Mouse (Mus musculus): ENCODE results near the gene Kcnq4. TPM values are rescaled to one million over a fixed set of nuclear protein-coding genes. Genes with fewer than 3 reads are reported as not detected.

Kcnq4 gene
- not detected in 2 replicates for polyA plus RNA-seq (2012)

GRCm38 (mm10) chr4:120747941-120748866, at the start of gene Kcnq4:
Kcnq4 (minus strand) TSS chr4:120748612.
- Histone ChIP-seq H3K4me3 (replicated peaks) (no peak within 1 kb of the TSS), H3K36me3 (ENCODE audit: control insufficient read depth) (no peaks in the 10 kb centered on the region), H3K27me3 (ENCODE audit: control insufficient read depth) (peaks cover 93% of the 10 kb centered on the region), H3K4me1 (ENCODE audit: control insufficient read depth) (peaks cover 9% of the 10 kb centered on the region), H3K9me3 (ENCODE audit: control insufficient read depth, low read length) (peaks cover 2% of the 10 kb centered on the region; the same call in 1 of the 2 replicates)
- no peak for TF ChIP-seq TAL1 (IDR thresholded peaks at IDR 0.05; ENCODE audit: low read length)
- TF ChIP-seq GATA1 (IDR thresholded peaks at IDR 0.05; ENCODE audit: low read length): no peak

- Histone ChIP-seq H3K9me3 (ENCODE audit: control insufficient read depth, low read length) (no peaks in the 10 kb centered on the region), H3K36me3 (ENCODE audit: control insufficient read depth) (peaks cover 14% of the 10 kb centered on the region), H3K4me3 (replicated peaks) (no peak overlapping the region), H3K4me1 (ENCODE audit: control insufficient read depth) (peaks cover 4% of the 10 kb centered on the region), H3K27me3 (ENCODE audit: control insufficient read depth) (no peaks in the 10 kb centered on the region)
- no peak for TF ChIP-seq TAL1 (IDR thresholded peaks at IDR 0.05; ENCODE audit: low read length)
- TF ChIP-seq GATA1 (IDR thresholded peaks at IDR 0.05; ENCODE audit: low read length): no peak
Observed at GRCm38 (mm10) chr4:120796687-120797086, 48.3 kb upstream of the Kcnq4 start.

- H3K4me3 ChIP-seq (replicated peaks): no peak overlapping the region
- TF ChIP-seq GATA1 (IDR thresholded peaks at IDR 0.05; ENCODE audit: low read length) (no peak), TAL1 (IDR thresholded peaks at IDR 0.05; ENCODE audit: low read length) (no peak)
- H3K4me1 ChIP-seq (ENCODE audit: control insufficient read depth): peaks cover 4% of the 10 kb centered on the region
- H3K36me3 ChIP-seq (ENCODE audit: control insufficient read depth): peaks cover 14% of the 10 kb centered on the region
- no peaks in the 10 kb centered on the region for H3K9me3 ChIP-seq (ENCODE audit: control insufficient read depth, low read length)
- H3K27me3 ChIP-seq (ENCODE audit: control insufficient read depth): no peaks in the 10 kb centered on the region
Observed at GRCm38 (mm10) chr4:120795646-120796045, 47.2 kb upstream of the Kcnq4 start.

- Histone ChIP-seq H3K4me1 (ENCODE audit: control insufficient read depth) (peaks cover 4% of the 10 kb centered on the region), H3K9me3 (ENCODE audit: control insufficient read depth, low read length) (no peaks in the 10 kb centered on the region), H3K36me3 (ENCODE audit: control insufficient read depth) (peaks cover 36% of the 10 kb centered on the region), H3K27me3 (ENCODE audit: control insufficient read depth) (no peaks in the 10 kb centered on the region), H3K4me3 (replicated peaks) (no peak overlapping the region)
- no peak for TF ChIP-seq TAL1 (IDR thresholded peaks at IDR 0.05; ENCODE audit: low read length)
- no peak for TF ChIP-seq GATA1 (IDR thresholded peaks at IDR 0.05; ENCODE audit: low read length)
Observed at GRCm38 (mm10) chr4:120792918-120793317, 44.5 kb upstream of the Kcnq4 start.

- TF ChIP-seq GATA1 (IDR thresholded peaks at IDR 0.05; ENCODE audit: low read length) (no peak), TAL1 (IDR thresholded peaks at IDR 0.05; ENCODE audit: low read length) (no peak)
- H3K36me3 ChIP-seq (ENCODE audit: control insufficient read depth): peaks cover 62% of the 10 kb centered on the region
- no peaks in the 10 kb centered on the region for H3K9me3 ChIP-seq (ENCODE audit: control insufficient read depth, low read length)
- no peaks in the 10 kb centered on the region for H3K4me1 ChIP-seq (ENCODE audit: control insufficient read depth)
- H3K4me3 ChIP-seq (replicated peaks): no peak overlapping the region
- H3K27me3 ChIP-seq (ENCODE audit: control insufficient read depth): no peaks in the 10 kb centered on the region
Observed at GRCm38 (mm10) chr4:120790027-120790426, 41.6 kb upstream of the Kcnq4 start.

GRCm38 (mm10) chr4:120755801-120756200, 7.4 kb upstream of the Kcnq4 start:
- H3K36me3 ChIP-seq (ENCODE audit: control insufficient read depth): peaks cover 47% of the 10 kb centered on the region
- no peak overlapping the region for H3K4me3 ChIP-seq (replicated peaks)
- peaks cover 18% of the 10 kb centered on the region for H3K27me3 ChIP-seq (ENCODE audit: control insufficient read depth)

GRCm38 (mm10) chr4:120755299-120755698, 6.9 kb upstream of the Kcnq4 start:
- no peaks in the 10 kb centered on the region for H3K4me1 ChIP-seq (ENCODE audit: control insufficient read depth)
- no peaks in the 10 kb centered on the region for H3K9me3 ChIP-seq (ENCODE audit: control insufficient read depth, low read length)
- peaks cover 42% of the 10 kb centered on the region for H3K36me3 ChIP-seq (ENCODE audit: control insufficient read depth)

More at GRCm38 (mm10) chr4:120755801-120756200, 7.4 kb upstream of the Kcnq4 start:
- no peaks in the 10 kb centered on the region for H3K9me3 ChIP-seq (ENCODE audit: control insufficient read depth, low read length)
- H3K4me1 ChIP-seq (ENCODE audit: control insufficient read depth): no peaks in the 10 kb centered on the region
- TF ChIP-seq TAL1 (IDR thresholded peaks at IDR 0.05; ENCODE audit: low read length) (no peak), GATA1 (IDR thresholded peaks at IDR 0.05; ENCODE audit: low read length) (no peak)

GRCm38 (mm10) chr4:120749601-120750000, 1.2 kb upstream of the Kcnq4 start:
- Histone ChIP-seq H3K27me3 (ENCODE audit: control insufficient read depth) (peaks cover 80% of the 10 kb centered on the region), H3K36me3 (ENCODE audit: control insufficient read depth) (no peaks in the 10 kb centered on the region), H3K4me1 (ENCODE audit: control insufficient read depth) (peaks cover 9% of the 10 kb centered on the region), H3K4me3 (replicated peaks) (no peak overlapping the region), H3K9me3 (ENCODE audit: control insufficient read depth, low read length) (peaks cover 2% of the 10 kb centered on the region; the same call in 1 of the 2 replicates)
- TF ChIP-seq TAL1 (IDR thresholded peaks at IDR 0.05; ENCODE audit: low read length): no peak
- no peak for TF ChIP-seq GATA1 (IDR thresholded peaks at IDR 0.05; ENCODE audit: low read length)

More at GRCm38 (mm10) chr4:120755299-120755698, 6.9 kb upstream of the Kcnq4 start:
- H3K27me3 ChIP-seq (ENCODE audit: control insufficient read depth): peaks cover 23% of the 10 kb centered on the region
- H3K4me3 ChIP-seq (replicated peaks): no peak overlapping the region
- TF ChIP-seq TAL1 (IDR thresholded peaks at IDR 0.05; ENCODE audit: low read length): no peak
- TF ChIP-seq GATA1 (IDR thresholded peaks at IDR 0.05; ENCODE audit: low read length): no peak

- Histone ChIP-seq H3K4me3 (replicated peaks) (no peak overlapping the region), H3K9me3 (ENCODE audit: control insufficient read depth, low read length) (peaks cover 2% of the 10 kb centered on the region; the same call in 1 of the 2 replicates), H3K36me3 (ENCODE audit: control insufficient read depth) (no peaks in the 10 kb centered on the region), H3K4me1 (ENCODE audit: control insufficient read depth) (peaks cover 9% of the 10 kb centered on the region), H3K27me3 (ENCODE audit: control insufficient read depth) (peaks cover 100% of the 10 kb centered on the region)
- TF ChIP-seq TAL1 (IDR thresholded peaks at IDR 0.05; ENCODE audit: low read length) (no peak), GATA1 (IDR thresholded peaks at IDR 0.05; ENCODE audit: low read length) (no peak)
Observed at GRCm38 (mm10) chr4:120747243-120747792, 1.1 kb downstream of the Kcnq4 start.

Measured in erythroblast, embryonic 14.5 days (primary cell).